Mouse (Mus musculus): ENCODE data around the gene Smarca4.

Smarca4 gene

DNA sequence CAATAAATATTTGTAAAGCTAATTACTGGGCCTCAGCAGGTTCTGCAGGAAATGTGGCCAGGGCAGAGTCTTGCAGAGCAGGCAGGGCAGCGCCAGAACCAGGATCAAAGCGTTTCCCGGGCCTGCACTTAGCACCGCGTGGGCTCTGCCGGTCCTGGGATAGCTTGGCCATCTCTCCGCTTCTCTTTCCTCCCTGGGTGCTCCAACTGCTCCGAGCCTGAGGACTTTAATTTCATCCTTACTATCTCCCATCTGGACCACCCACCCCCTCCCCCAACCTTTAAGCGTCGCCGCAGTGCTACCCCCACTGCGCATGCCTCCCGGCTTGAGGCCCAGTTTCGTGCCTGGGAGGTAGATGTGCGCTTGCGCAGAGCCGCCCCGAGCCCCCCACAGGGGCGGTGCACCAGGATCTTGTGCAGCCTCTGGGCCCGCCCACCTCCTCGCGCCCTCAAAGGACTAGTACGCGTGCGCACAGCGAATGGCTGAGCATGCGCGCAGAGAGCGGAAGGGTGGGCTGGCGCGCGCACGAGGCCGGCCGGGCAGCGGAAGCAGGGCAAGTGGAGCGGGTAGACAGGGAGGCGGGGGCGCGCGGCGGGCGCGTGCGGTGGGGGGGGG lies at the start of gene Smarca4:
Smarca4 (plus strand) TSS at position 553 of the 615 bp plus-strand sequence.
- H3K36me3 ChIP-seq (ENCODE audit: control insufficient read depth, insufficient read depth, low read length, poor library complexity, severe bottlenecking): no peaks in the 10 kb centered on the region; the same call in 1 of the 2 replicates
- no peaks in the 10 kb centered on the region for H3K27me3 ChIP-seq (ENCODE audit: control insufficient read depth, insufficient read depth, low read length, poor library complexity, severe bottlenecking)
- DNase-seq (ENCODE audit: low read depth, low spot score): peak; percentile 100

DNA sequence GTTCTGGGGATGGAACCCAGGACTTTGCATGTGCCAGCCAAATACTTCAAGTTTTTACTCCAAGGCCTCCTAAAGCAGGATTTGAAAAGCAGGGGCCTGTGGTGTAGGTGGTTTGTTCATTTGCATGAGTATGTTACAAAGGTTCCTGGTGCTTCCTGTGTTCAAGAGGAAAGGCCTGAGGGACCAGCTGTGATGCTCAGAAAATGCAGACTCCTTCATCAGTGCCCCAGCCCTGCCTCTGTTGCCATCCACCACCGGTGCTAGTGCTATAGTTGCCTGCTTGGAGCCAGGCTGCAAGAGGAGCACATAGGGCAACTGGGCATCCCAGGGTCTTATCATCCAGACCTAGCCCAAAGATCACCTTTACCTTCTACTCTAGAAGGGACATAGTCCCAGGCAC lies 49.4 kb upstream of the Smarca4 start:
- no peak for DNase-seq (ENCODE audit: low read depth, low spot score)
- Histone ChIP-seq H3K36me3 (ENCODE audit: control insufficient read depth, insufficient read depth, low read length, poor library complexity, severe bottlenecking) (peaks cover 7% of the 10 kb centered on the region), H3K27me3 (ENCODE audit: control insufficient read depth, insufficient read depth, low read length, poor library complexity, severe bottlenecking) (no peaks in the 10 kb centered on the region)

DNA sequence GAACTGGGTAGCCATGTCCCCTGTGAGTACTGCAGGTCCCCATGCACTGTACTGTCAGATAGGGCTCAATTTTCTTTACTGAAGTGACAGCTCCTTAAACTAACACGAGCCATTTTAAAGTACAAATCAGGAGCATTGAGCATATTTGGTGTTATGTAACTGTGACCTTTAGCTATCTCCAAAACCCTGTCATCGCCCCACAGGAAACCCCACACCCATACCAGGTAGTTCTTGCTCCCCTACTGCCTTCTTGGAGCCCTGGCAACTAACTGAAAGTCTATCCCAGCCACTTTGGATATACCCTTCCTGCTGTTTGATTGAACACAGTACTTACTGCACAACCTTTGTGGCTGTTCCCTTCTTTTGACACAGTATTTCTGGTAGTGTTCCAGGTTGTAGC lies 48.9 kb upstream of the Smarca4 start:
- no peak for DNase-seq (ENCODE audit: low read depth, low spot score)
- peaks cover 7% of the 10 kb centered on the region for H3K36me3 ChIP-seq (ENCODE audit: control insufficient read depth, insufficient read depth, low read length, poor library complexity, severe bottlenecking)
- no peaks in the 10 kb centered on the region for H3K27me3 ChIP-seq (ENCODE audit: control insufficient read depth, insufficient read depth, low read length, poor library complexity, severe bottlenecking)

DNA sequence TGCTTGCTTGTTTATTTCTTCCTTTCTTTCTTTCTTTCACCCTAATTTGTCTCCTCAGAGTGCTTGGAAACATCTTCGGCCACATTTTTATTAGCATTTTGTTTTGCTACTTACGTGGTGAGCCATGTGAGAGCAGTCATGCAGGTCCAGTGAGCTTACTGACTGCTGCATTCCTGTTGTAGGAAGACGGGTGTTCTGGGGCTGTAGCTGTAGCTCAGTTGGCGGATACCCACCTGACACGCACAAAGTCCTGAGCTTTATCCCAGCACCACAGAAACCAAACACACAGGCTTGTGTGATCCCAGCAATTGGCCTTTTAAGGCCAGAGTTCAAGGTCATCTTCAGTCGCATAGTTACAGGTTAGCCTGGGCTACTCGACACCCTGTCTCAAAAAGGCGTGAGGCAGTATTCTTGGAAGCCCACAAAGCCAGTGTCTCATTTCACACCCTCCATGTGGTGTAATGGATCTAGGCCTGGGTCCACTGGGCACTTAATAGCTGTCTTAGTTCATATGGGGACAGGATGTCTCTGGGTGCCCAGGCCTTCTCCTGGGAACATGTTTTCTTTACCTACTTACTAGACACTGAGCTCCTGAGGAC lies 47.2 kb upstream of the Smarca4 start:
- no peak for DNase-seq (ENCODE audit: low read depth, low spot score)
- peaks cover 11% of the 10 kb centered on the region for H3K36me3 ChIP-seq (ENCODE audit: control insufficient read depth, insufficient read depth, low read length, poor library complexity, severe bottlenecking)

GRCm38 (mm10) chr9:21574012-21574801 lies 41.8 kb upstream of the Smarca4 start:
- no peaks in the 10 kb centered on the region for H3K27me3 ChIP-seq (ENCODE audit: control insufficient read depth, insufficient read depth, low read length, poor library complexity, severe bottlenecking)
- no peak for DNase-seq (ENCODE audit: low read depth, low spot score)
- peaks cover 16% of the 10 kb centered on the region for H3K36me3 ChIP-seq (ENCODE audit: control insufficient read depth, insufficient read depth, low read length, poor library complexity, severe bottlenecking)

More for the DNA sequence above, 47.2 kb upstream of the Smarca4 start:
- H3K27me3 ChIP-seq (ENCODE audit: control insufficient read depth, insufficient read depth, low read length, poor library complexity, severe bottlenecking): no peaks in the 10 kb centered on the region

GRCm38 (mm10) chr9:21575253-21575652 lies 40.7 kb upstream of the Smarca4 start:
- Histone ChIP-seq H3K36me3 (ENCODE audit: control insufficient read depth, insufficient read depth, low read length, poor library complexity, severe bottlenecking) (peaks cover 10% of the 10 kb centered on the region), H3K27me3 (ENCODE audit: control insufficient read depth, insufficient read depth, low read length, poor library complexity, severe bottlenecking) (no peaks in the 10 kb centered on the region)
- DNase-seq (ENCODE audit: low read depth, low spot score): no peak

GRCm38 (mm10) chr9:21576286-21576685 lies 39.7 kb upstream of the Smarca4 start:
- DNase-seq (ENCODE audit: low read depth, low spot score): no peak
- peaks cover 10% of the 10 kb centered on the region for H3K36me3 ChIP-seq (ENCODE audit: control insufficient read depth, insufficient read depth, low read length, poor library complexity, severe bottlenecking)

DNA sequence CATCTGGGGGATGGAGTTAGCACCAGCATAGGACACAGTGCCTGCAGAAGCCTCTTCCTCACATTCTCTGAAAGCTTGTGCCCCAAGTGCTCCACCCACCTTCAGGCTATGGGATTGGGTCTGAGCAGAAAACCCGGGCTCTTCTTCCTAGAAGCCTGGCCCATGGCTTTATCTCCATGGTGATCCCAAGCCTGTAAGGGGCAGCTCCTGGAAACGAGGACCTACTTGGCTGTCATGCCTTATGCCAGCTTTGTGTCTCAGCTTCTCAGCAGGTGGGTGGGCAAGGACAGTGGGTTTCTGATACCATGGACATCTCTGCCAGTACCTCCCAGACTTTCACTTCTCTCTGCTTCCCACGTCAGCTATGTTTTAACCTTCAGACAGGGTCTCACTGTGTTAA lies 37.7 kb upstream of the Smarca4 start:
- DNase-seq (ENCODE audit: low read depth, low spot score): no peak
- H3K36me3 ChIP-seq (ENCODE audit: control insufficient read depth, insufficient read depth, low read length, poor library complexity, severe bottlenecking): peaks cover 5% of the 10 kb centered on the region
- H3K27me3 ChIP-seq (ENCODE audit: control insufficient read depth, insufficient read depth, low read length, poor library complexity, severe bottlenecking): no peaks in the 10 kb centered on the region

More at GRCm38 (mm10) chr9:21576286-21576685, 39.7 kb upstream of the Smarca4 start:
- H3K27me3 ChIP-seq (ENCODE audit: control insufficient read depth, insufficient read depth, low read length, poor library complexity, severe bottlenecking): no peaks in the 10 kb centered on the region

DNA sequence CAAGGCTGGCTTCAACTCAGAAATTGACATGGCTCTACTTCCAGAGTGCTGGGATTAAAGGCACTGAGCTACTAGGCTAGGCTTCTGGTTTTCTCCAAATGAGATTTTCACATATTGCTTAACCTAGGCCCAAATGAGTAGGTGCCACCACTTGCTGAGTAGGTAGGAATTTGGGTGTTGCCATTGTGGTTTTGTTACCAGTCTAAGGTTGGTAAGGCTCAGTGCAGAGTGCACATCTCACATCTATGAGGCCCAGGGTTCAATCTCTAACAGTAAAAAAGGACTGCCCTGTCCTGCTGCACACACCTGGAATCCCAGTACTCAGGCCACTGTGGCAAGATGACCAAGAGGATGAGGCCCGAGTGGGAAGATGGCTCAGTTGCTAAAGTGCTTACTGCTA lies 30.6 kb upstream of the Smarca4 start:
- no peak for DNase-seq (ENCODE audit: low read depth, low spot score)
- H3K27me3 ChIP-seq (ENCODE audit: control insufficient read depth, insufficient read depth, low read length, poor library complexity, severe bottlenecking): no peaks in the 10 kb centered on the region
- peaks cover 11% of the 10 kb centered on the region for H3K36me3 ChIP-seq (ENCODE audit: control insufficient read depth, insufficient read depth, low read length, poor library complexity, severe bottlenecking)

DNA sequence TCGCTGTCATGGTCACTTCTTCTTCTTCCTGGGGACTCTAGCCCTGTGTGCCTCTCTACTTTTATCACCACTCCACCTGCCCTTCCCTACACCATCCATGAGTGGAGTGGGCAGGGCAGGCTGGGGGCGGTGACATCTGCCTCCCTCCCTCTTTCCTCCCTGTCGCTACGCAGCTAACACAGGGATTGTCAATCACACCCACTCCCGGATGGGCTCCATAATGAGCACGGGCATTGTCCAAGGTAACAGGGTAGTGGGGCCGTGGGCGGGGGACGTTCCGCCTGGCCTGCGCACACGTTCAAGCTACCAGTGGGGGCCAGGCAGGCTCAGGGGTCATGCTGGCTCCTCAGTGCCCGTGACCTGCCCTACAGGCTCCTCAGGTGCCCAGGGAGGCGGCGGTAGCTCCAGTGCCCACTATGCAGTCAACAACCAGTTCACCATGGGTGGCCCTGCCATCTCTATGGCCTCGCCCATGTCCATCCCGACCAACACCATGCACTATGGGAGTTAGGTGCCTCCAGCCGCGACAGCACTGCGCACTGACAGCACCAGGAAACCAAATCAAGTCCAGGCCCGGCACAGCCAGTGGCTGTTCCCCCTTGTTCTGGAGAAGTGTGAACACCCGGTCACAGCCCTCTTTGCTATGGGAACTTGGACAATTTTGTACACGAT lies 28.2 kb upstream of the Smarca4 start:
- no peak for DNase-seq (ENCODE audit: low read depth, low spot score)

GRCm38 (mm10) chr9:21588350-21588749 lies 27.6 kb upstream of the Smarca4 start:
- peaks cover 9% of the 10 kb centered on the region for H3K36me3 ChIP-seq (ENCODE audit: control insufficient read depth, insufficient read depth, low read length, poor library complexity, severe bottlenecking)
- no peaks in the 10 kb centered on the region for H3K27me3 ChIP-seq (ENCODE audit: control insufficient read depth, insufficient read depth, low read length, poor library complexity, severe bottlenecking)
- no peak for DNase-seq (ENCODE audit: low read depth, low spot score)

More for the DNA sequence above, 28.2 kb upstream of the Smarca4 start:
- peaks cover 11% of the 10 kb centered on the region for H3K36me3 ChIP-seq (ENCODE audit: control insufficient read depth, insufficient read depth, low read length, poor library complexity, severe bottlenecking)
- no peaks in the 10 kb centered on the region for H3K27me3 ChIP-seq (ENCODE audit: control insufficient read depth, insufficient read depth, low read length, poor library complexity, severe bottlenecking)

DNA sequence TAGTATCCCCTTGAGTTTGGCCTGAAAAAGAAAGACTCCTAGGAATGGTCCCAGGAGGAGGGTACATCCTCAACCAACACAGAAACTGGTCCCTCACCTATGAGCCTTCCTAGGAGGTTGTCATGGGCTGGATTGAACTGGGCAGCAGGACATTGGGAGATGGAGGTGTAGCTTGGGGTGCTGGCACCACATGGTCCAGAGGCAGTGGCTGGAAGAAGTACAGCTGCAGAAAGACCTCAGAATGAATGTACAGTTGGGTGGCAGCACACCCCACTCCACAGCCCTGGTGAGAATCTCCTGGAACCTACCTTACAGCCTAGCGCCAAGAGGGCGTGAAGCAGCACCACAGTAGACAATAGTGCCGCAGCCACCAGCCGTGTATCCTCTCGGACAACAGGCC lies 26.4 kb upstream of the Smarca4 start:
- H3K27me3 ChIP-seq (ENCODE audit: control insufficient read depth, insufficient read depth, low read length, poor library complexity, severe bottlenecking): no peaks in the 10 kb centered on the region
- no peak for DNase-seq (ENCODE audit: low read depth, low spot score)
- peaks cover 9% of the 10 kb centered on the region for H3K36me3 ChIP-seq (ENCODE audit: control insufficient read depth, insufficient read depth, low read length, poor library complexity, severe bottlenecking)

DNA sequence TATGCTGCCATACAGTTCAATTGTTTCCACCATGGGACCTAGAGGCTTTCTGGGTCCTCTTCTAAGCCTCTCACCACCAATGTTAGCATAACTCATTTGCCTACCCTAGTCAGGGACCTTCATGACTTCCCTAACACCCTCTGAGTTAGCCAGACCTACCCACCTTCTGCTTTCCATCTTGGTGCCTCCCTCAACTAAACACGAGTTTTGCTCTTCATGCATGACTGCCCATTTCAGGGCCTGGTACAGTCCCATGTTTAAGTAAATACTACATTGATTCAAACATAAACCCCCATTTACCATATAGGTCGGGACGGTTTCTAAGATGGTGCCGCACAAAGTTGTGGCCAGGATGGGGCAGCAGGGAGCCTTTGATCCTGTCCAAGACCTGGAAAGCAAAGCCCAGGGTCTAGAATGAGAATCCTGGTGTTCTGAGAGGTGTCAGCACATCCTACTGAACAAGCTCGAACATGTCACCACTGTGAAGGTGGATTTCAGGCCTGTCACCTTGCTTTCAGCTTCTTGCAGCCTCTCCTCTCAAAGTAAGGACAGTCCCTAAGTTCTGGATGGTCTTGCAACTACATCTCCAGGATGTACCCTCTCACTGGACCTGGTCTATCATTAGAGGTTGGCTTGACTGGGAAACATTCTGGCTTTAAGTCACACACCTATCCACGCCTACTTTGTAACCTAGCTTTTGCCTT lies 24.7 kb upstream of the Smarca4 start:
- peak; percentile 72 for DNase-seq (ENCODE audit: low read depth, low spot score)
- H3K36me3 ChIP-seq (ENCODE audit: control insufficient read depth, insufficient read depth, low read length, poor library complexity, severe bottlenecking): peaks cover 7% of the 10 kb centered on the region

More for the DNA sequence above, 24.7 kb upstream of the Smarca4 start:
- H3K27me3 ChIP-seq (ENCODE audit: control insufficient read depth, insufficient read depth, low read length, poor library complexity, severe bottlenecking): no peaks in the 10 kb centered on the region
